Mouse (Mus musculus): ENCODE measurements at regions not wholly inside any gene's neighbourhood (a gene's known extent, or its start where the extent isn't known, plus 50 kb on each side); places are given as distances from the start of the nearest gene placed in this dataset.

DNA sequence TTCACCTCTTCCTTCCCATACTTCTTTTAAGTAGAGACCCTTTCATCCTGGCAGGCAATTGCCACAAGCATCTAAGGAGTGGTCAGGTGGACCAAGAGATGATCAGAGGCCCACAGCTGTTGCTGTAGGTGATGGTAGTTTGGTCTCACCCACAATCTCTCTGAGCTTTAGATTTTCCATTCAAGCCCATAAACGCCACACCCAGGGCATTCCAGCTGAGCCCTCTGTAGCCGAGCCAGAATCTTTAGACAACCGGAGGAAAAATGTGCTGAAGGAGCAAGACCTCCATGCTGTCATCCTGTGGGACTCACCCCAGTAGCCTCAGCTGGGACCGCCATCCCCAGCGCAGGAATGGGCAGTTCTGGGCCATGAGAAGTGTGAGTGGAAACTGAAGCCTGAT is 93.7 kb upstream of the Dlx2 start:
- DNase-seq (ENCODE audit: low read depth): no peak

DNA sequence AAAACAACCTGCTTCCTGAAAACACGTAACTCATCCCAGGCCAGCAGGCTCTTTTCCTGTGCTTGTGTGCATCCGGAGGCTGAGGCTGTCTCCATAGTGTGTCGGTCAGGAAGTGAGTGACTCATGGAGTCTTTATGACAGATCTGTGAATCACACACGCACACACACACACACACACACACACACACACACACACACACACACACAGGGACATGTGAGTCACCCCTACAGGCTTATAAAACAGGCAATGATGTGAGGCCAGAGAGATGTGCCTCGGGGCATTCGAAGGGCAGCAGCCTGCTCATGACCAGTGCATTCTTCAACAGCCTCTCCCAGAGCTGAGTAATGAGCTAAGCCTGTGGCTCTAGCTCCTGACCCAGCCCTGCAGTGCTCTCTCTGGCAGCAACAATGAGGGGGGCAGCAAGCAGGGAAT is 97.5 kb upstream of the Dlx2 start:
- peak; percentile 20 for DNase-seq (ENCODE audit: low read depth)

DNA sequence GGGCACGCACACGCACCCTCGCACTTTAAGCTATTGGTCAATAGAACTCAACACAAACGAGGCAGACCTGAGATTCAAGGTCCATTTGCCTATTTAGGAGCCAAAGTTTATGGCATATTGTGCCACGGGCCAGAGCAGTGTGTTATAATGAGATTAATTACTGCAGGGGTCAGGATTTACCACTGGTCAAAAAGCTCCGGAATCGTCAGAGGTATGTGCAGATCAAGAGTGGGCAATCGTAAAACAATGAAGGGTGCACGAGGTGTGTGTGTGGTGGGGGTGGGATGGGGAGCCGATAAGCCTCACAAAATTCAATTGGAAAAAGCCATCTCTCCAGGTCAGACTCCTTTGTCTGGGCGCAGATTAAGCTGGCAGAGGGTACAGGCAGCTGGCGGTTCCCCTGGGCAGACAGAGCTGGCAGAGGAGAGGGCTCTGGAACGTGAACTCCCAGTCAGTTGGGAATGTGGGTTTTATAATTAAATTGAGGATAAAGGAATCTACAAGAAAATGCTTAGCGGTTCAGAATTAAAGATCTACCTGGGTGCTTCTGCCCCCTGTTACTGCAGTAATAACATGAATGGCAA is 97.4 kb upstream of the Itga6 start:
- DNase-seq (ENCODE audit: low read depth): no peak

DNA sequence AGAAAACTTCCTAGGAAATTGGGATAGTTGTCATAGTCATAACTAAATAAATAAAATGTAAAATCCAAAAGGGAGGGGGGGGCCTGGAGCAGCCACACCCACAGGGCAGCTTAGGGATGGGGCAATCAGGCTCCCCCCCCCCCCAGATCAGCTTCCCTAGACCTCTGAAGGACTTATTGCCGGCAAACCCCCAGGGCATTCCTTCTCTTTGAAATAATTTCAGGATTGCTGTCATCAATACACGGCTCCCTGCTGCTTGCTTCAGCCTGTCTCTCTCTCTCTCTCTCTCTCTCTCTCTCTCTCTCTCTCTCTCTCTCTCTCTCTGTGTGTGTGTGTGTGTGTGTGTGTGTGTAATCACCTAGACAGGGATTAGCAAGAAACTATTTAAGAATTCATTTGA is 93.8 kb upstream of the Itga6 start:
- no peak for DNase-seq (ENCODE audit: low read depth)

DNA sequence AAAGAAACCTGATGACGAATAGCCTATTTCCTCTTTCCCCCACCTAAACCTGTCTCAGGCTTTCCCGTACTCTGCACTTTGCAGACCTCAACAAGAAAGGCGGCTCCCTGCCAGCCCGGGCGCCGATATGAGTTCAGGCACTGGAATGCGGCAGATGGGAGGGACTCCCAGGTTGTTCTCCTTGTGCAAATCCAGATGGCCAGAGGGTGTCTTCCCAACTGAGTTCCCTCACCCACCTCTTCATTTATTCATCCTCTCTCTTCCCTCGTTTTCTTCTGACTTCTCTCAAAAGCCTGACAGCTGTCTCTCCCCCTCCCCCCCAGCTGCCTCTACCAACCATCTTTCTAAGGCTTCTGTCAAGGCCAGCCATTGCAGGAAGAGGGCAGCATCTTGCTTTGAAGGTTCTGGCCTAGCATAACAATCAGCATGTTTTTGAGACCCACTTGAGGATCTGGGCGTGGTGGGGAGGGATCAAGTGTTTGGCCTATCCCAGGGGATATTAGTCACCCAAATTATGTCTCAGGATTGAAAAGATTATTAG is 93.1 kb upstream of the Itga6 start:
- DNase-seq (ENCODE audit: low read depth): no peak

DNA sequence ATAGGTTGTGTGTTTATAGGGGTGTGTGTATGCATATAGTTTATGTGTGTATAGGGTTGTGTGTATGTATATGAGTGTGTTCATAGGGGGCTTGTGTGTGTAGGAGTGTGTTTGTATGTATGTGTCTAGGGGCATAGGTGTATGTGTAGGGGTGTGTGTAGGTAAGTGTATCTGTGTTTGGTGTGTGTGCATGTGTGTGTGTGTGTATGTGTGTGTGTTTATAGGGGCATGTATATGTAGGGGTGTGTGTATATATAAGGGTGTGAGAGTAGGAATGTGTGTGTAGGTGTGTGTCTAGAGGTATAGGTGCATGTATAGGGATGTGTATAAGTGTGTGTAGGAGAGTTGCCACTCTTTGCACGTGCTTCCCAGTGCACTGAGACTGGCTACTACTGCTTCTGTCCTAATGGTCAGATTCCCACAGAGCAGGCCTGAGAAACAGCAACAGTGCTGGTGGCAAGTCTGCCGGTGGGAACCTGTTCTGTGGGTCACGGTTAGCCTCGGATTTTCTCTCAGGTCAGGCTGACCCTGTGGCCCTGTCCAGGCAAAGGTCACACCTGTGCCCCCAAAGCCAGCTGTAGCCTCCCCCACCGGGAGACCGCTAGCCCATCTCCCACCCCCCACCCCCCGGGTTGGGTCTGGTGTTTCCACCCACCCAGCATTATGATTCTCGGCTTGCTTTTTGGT is 90.5 kb upstream of the Itga6 start:
- no peak for DNase-seq (ENCODE audit: low read depth)

DNA sequence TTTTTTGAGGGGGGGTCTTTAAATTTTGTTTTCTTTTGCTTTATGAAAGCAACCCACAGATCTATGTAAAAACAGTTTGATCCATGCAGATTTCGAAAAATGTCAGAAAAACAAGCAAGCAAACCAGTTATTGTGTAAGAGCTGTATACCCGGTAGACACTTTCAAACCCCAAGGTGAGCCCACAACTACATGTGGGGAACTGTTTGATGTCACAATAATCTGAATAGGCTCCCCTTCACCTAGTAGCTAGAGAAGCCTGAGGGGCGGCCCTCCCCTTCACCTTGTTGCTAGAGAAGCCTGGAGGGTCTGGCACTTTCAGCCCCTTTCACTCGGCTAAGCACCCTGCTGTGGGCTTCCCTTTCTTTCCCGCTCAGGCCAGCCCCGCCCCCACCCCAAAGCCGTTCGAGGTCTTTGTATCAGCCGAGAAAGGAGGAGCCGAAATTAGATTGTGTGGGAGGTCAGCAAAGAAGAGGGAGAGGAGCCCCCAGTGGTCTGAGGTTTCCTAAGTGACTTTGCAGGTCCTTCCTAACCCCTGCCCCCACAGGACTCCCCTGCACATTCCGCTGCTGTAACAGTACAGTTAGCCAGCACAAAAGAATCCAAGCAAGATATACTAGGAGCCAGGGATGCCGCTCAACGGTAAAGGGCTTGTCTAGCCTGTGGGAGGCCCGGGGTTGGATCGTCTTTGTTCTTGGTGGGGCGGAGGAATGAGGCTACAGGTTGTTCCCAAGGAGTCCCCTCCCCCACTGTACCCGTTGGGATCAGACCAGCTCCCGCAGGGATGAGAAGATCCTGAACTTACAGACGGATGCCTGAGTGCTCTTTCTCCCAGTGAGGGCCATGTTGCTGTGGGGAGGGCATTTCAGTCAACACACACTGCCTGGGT is 89.7 kb upstream of the Itga6 start:
- DNase-seq (ENCODE audit: low read depth): no peak

DNA sequence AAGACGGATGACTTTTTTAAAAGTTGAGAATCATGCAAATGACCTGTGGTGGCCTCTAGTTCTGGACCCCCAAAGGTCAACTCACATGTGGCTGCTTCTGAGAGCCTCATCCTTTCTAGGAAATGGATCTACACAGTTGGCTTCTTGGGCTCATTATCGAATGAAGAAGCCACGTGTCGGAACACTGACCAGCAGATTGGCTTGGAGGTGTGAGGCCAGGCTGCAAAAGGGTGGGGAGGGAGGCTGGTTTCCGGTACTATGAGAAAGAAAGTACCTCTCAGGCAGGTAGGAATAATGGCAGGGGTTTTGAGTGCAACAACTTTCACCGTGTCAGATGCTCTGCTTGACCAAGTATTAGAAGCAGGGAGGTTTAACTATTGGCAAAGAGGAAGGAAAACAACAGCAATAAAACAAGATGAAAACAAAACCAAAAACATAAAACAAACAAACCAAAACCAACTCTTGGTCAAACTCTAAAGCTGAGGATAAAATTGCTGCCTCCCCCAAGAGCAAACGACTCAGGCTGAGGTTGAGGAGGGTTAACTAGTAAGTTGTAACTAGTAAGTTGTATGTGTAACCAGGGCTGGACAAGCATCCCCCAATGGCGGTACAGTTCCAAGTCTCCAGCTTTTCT is 88.7 kb upstream of the Itga6 start:
- DNase-seq (ENCODE audit: low read depth): no peak

DNA sequence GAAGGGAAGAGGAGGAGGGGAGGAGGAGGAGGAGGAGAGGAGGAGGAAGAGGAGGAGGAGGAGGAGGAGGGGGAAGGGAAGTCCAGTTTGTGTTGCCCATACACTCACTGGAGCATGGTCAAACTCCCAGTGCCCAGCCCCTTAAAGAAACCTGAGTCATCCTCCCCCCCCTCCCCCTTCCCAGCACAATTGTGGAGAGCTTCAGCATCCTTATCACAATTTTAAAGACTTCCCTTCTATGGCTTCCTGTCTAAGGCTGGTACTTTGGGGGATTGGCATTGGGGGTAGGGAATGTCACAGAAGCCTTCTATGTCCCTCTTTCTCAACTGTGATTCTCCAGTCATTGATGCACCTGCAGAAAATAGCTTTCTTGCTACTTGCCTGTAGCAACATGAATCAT is 84.0 kb upstream of the Itga6 start:
- DNase-seq (ENCODE audit: low read depth): no peak

DNA sequence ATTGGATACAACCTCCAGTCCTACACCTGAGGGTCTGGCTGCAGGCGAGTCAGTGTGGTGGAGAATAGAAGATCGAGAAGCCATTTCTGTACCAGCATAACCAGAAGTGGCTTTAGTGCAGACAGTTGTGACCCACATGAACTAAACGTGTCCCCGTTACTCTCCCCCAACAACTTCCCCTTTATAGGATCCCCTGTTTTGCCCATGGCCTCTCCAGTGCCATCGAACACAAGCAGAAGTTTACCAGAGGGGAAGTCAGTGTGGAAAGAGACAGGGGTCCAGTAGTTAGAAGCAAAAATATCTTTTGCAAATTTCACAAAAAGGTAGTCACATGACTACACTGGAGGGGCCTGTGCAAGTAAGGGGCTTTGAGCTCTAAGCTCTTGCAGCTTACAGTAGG is 83.4 kb upstream of the Itga6 start:
- no peak for DNase-seq (ENCODE audit: low read depth)

DNA sequence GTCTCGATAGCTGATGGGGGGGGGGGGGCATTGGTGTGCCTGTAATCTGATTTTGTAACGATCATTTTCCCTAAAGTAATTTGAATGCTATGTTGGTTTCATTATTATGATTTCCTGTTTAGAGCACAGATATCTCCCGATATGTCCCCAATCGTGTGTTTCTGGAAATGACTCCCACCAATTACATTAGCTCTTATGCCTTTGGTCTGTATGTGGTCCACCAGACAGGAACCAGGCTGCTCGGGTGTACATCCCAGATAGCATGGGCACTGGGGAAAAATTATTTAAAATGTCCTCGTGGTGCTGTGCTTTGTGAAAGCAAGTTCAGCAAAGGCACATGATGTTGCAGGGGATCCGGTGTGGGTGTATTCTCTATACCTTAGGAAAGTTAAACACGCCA is 82.0 kb upstream of the Itga6 start:
- DNase-seq (ENCODE audit: low read depth): no peak

DNA sequence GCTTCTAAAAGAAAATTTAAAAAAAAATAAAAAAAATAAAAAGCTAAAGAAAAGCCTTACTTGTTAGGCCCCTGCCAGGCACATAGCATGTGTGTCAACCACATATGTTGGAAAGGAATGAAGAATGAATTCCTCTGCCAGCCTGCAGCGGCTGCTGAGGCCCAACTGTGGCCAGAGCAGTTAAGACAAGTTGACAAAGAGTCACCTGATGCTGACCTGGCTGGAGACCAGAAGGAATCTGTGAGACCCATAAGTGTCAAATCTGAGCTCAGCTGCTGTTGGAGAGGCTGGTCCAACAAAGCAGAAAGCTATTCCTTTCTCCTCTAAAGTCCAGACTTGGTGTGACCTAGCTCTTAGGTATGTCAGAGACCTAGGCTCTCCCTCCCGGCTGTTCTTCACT is 78.5 kb upstream of the Itga6 start:
- DNase-seq (ENCODE audit: low read depth): no peak

DNA sequence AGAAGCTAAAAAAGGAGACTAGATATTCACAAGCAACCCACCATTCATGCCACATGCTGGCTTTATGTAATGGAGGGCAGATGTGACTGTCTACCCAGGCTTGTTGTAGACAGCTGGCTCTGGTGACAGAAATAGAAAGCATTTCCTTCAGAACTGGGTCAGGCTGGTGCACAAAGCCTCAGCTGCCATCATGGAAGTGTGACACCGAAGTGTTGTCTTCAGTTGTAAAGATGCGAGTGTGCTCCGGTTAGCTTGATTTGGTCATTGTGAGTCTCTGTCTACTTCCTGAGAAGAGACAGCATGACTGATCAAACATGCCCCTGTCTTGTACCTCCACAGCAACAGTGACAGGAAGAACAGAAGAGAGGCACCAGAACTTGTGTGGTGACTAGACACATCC is 77.7 kb upstream of the Itga6 start:
- no peak for DNase-seq (ENCODE audit: low read depth)

DNA sequence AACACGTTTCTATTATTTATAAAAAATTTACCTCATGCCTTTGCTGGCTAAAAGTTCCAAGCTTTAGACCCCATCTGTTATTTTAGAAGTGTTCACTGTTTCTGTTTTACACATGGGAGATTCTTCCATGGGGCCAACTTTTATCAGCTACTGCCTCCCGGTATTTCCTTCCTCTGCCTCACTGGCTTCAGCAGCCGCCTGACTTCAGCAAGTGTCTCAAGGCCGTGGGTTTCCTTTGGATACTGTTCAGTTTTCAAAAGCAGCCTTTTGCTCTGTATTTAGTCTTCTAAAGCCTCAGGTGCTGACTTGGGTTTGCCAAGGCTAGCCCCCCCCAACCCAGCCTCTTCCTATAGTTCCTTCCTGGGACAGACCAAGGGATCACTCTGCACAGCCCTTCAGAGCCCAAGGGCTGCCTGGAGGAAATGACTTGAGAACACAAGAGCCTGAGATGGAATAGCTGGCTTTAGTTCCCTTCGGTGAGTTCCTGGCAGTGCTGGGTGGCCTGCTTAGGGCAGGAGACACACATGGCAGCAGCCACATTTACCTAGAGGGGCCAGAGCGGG is 75.1 kb upstream of the Itga6 start:
- no peak for DNase-seq (ENCODE audit: low read depth)

DNA sequence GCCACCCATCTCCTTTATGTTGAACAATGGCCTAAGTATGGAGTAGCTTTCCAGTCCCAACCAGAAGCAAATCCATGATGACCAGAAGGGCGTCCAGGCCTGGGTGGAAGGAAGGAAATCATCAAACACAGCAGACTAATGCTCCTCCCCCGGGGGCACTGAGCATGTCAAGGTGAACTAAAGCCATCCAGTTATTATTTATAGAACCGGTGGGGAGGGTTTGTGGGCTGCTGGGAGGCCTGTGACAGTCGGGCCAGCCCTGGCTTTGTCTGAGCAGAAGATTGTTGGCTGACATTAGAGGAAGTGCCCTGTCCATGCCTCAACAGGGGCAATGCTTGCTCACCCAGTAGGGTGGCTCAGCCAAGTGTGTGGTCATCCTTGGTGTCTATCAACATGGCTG is 74.5 kb upstream of the Itga6 start:
- no peak for DNase-seq (ENCODE audit: low read depth)

DNA sequence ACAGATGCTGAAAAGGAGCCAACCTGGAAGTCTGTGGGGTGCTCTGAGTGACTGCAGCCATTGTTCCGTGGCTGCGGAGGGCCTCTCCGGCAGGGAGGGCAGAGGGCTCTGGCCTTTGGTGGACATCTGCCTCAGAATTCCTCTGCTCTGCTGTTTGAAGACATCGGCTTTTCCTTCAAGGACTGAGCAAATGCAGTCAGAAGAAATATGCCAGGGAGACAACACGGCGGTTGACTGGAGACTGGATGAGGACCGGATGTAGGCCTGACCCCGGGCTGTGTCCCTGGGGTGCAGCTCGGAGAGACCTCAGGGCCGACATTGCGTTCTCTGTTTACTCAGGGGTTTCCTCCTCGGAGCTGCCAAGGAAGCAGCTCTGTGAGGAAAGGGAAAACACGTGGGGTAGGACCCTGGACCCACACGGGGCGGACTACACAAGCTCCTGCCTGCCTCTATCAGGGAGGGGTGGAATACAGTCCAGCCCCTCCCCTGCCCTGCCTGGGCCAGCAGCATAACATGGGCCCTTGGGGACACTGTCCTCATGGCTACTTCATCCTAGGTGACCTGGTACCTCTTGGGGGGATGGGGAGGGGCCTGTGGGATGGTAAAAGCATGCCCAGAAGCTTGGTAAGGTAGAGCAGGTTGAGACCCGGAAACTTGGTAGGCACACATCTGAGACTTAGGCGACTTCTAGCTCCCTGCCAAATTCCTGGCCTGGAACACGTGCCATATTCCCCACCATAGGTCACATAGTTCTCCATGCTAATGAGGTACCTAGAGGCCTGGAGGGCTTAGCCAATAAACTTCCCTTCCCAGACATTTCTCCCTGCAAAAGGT is 72.1 kb upstream of the Itga6 start:
- DNase-seq (ENCODE audit: low read depth): no peak

DNA sequence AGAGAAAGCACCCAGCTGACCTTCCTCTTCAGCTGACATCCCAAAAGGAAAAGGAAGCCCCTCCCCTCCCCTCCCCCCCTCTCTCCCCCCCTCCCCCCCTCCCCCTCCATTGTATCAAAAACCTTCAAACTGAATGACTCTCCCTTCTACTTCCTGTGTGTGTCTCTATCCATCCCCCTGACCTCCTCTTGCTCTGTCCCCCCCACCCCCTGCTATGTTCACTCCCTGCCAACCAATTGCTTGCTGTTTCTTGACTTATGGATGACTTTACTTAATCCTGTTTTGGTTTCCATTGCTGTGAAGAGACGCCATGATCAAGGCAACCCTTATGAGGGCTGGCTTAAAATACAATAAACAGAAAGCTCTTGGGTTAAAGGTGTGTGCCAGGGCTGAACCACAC is 64.7 kb upstream of the Itga6 start:
- DNase-seq (ENCODE audit: low read depth): no peak

DNA sequence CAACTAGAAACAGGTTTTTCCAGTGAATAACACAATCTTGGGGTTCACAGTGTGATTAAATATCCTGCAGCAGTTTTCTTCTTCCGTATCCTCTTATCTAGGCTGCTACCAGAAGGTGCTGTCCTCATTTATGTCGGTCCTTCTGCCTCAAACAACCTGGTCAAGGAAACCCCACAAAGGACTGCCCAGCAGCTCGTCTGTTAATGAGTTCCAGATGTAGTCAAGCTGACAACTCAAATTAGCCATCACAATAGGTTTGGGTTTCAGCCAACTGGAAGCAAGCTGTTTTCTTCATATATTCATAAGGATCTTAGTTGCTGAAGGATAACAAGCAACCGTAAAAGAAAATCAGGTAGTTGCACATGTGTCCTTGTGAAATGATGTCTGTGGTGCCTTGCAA is 64.3 kb upstream of the Itga6 start:
- no peak for DNase-seq (ENCODE audit: low read depth)

DNA sequence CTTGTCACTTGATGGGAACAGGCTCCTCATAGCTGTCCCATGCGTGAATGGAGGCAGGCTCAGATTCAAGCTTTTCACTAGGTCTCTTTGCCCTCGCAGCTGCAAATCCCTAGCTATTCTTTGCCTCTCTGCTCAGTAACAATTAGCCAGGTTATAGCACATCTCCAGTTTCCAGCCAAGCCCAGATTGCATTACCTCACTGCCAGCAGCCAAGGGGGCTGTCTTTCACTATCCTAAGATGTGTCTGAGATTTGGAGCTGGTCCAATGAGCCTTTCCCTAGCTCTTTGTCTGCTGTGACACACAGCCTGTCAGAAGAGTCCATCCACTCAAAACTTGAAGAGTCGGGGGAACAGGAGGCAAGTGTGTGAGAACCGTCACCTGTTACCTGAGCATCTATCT is 62.0 kb upstream of the Itga6 start:
- DNase-seq (ENCODE audit: low read depth): no peak

DNA sequence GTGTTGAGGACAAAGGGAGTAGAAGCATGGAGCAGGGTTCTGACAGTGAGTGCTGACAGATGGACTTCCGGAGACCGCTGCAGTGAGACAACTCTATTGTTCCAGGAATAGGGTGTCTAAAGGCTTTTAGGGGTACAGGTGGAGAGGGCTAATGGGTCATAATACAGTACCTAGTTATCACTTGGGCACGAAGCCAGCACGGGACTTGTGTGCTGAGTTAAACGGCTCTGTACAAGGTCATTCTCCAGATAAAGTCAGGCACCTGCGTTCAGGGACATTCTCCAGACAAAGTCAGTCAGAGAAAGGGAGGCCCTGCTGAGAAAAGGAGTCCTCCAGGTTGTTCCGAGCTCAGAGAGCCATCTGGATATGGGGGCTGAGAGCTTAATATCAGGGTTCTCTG is 60.2 kb upstream of the Itga6 start:
- no peak for DNase-seq (ENCODE audit: low read depth)

DNA sequence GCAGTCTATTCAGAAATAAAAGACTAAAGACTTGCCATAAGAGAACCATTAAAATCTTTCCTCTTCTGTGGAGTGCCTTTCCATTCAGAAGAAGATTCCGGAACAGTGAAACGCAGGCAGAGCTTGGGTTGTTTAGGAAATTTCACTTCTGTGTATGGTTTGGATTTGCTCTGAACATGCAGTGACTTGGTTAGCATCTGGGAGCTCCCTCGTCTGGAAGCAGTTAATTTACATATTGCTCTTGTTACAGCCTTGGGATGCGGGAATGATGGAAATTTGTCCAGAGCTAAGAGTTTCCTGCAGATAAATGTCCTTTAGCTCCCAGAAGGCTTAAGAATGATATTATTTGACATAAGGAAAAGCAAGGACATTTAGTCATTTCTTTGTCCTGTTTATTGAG is 56.4 kb upstream of the Itga6 start:
- DNase-seq (ENCODE audit: low read depth): no peak
